Comparison of ENCODE assay signal across 16 mouse cellular contexts in the genomic region with DNA sequence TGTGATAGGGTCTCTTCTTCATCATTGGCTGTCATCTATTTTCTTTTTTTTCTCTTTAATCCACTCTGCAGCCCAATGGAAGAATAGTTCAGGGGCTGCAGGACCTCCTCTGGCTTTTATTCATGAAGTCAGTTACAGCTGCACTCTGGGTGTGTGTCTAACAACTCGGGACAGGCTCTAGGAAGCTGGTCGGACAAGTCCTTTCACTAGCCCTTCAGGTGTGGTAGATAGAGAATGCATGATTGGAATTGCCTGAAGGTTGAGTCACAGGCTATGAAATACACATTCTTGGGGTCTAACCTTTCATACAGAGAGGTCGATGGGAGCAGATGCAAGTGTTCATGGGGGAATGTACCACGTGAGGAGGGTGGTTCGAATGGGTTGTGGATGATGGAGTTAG.
"Had no signal": no experiment of that assay in that cellular context is flagged by ENCODE, and none has a peak within 500 bp of the region (broad histone marks: within the 10 kb centered on the region; RNA-seq: fewer than 3 reads in every experiment).

No protein-coding gene starts in this region.

- H3K9ac ChIP-seq: neural tube, embryonic 12.5 days; neural tube, embryonic 13.5 days; neural tube, embryonic 15.5 days; stomach, embryonic 15.5 days had no signal

- H3K36me3 ChIP-seq: neural tube, embryonic 12.5 days; neural tube, embryonic 13.5 days; neural tube, embryonic 15.5 days; stomach, embryonic 15.5 days had no signal

- H3K27me3 ChIP-seq: neural tube, embryonic 12.5 days; neural tube, embryonic 13.5 days; neural tube, embryonic 15.5 days; stomach, embryonic 15.5 days had no signal

- DNase-seq: right cerebral cortex, adult 18-20 months; right cerebral cortex, postnatal 14 days; right cerebral cortex, postnatal 25 days; right cerebral cortex, postnatal 4 days; spleen, adult 18-20 months; thymus, adult 18-20 months; thymus, adult 2 months; thymus, postnatal 14 days; thymus, postnatal 25 days; thymus, postnatal 36 days; thymus, postnatal 4 days had no signal

- H3K27ac ChIP-seq: neural tube, embryonic 12.5 days; neural tube, embryonic 13.5 days; neural tube, embryonic 15.5 days had no signal

- H3K4me1 ChIP-seq: stomach, embryonic 15.5 days had no signal

- H3K9me3 ChIP-seq: neural tube, embryonic 12.5 days; neural tube, embryonic 13.5 days; neural tube, embryonic 15.5 days; stomach, embryonic 15.5 days had no signal

- H3K4me3 ChIP-seq: myocyte; neural tube, embryonic 12.5 days; neural tube, embryonic 13.5 days; neural tube, embryonic 15.5 days; stomach, embryonic 15.5 days had no signal

- H3K4me2 ChIP-seq: neural tube, embryonic 12.5 days; neural tube, embryonic 13.5 days; neural tube, embryonic 15.5 days; stomach, embryonic 15.5 days had no signal
